9 mouse cellular contexts compared by ENCODE assay signal in the genomic region with DNA sequence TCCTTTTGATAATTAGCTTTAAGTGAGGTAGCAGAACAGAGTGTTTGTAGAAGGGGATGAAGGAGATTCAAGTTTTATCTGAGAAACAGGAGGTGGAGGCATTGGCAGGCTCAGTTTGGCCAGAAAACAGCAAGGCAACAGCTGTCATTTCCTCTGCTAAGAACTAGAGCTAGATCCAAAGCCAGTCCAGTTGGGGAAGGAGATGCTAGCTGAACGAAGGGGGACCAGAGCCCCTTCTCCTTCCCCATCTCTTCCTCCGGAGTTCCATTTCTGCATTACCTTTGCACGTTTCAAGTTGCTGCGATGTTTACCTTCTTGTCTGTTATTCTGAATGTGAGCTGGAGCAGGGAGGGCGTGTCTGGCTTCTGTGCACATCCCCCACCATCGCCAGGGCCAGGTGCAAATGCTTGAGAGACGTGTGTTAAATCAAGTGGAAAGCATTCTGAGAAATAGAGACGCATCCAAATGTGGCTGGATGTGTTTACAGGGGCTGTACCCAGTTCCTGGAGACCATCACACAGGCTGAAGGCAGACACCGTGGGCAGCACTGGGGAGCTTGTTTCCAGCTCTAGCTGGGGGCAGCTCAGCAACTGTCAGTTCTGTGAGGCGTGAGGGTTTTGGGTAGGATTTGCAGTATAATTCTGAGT.
DNase-seq lines count a peak whose midpoint lies in the region; ATAC-seq and TF ChIP-seq lines count a peak whose summit lies in the region.
"Had no signal": no experiment of that assay in that cellular context is flagged by ENCODE, and none has a peak within 500 bp of the region (broad histone marks: within the 10 kb centered on the region; RNA-seq: fewer than 3 reads in every experiment).

No protein-coding gene starts in this region.

- H3K9me3 ChIP-seq in forebrain, postnatal 0 days (ENCODE audit: low read length): no peaks in the 10 kb centered on the region
- no peaks in the 10 kb centered on the region for H3K9me3 ChIP-seq in stomach, embryonic 15.5 days
- H3K9me3 ChIP-seq: lung, embryonic 15.5 days had no signal

- peak; percentile 42; the same call in 1 of the 2 replicates for ATAC-seq in forebrain, postnatal 0 days
- no peak for ATAC-seq in stomach, embryonic 15.5 days (ENCODE audit: insufficient read depth, low FRiP score, low read depth)

- peaks cover 5% of the 10 kb centered on the region; the same call in 1 of the 2 replicates for H3K4me1 ChIP-seq in forebrain, postnatal 0 days (ENCODE audit: insufficient read depth)
- no peaks in the 10 kb centered on the region for H3K4me1 ChIP-seq in stomach, embryonic 15.5 days
- H3K4me1 ChIP-seq: lung, embryonic 15.5 days had no signal

- H3K27me3 ChIP-seq in forebrain, postnatal 0 days (ENCODE audit: insufficient read depth, low read length): no peaks in the 10 kb centered on the region
- H3K27me3 ChIP-seq in stomach, embryonic 15.5 days (replicated peaks): no peaks in the 10 kb centered on the region
- H3K27me3 ChIP-seq: lung, embryonic 15.5 days had no signal

- no peak overlapping the region for H3K4me3 ChIP-seq in forebrain, postnatal 0 days (ENCODE audit: low read depth, low read length)
- H3K4me3 ChIP-seq in stomach, embryonic 15.5 days (replicated peaks): no peak overlapping the region
- H3K4me3 ChIP-seq: lung, embryonic 15.5 days had no signal

- TF ChIP-seq CTCF in forebrain, postnatal 0 days (IDR thresholded peaks at IDR 0.05; ENCODE audit: low read depth): no peak

- DNase-seq in layer of hippocampus, adult 11-12 months (ENCODE audit: low spot score): peak; percentile 12
- DNase-seq in layer of hippocampus, adult 9-10 months (ENCODE audit: low spot score): no peak
- peak; percentile 61 for DNase-seq in brain, adult 2 months (ENCODE audit: low read depth, low spot score)
- no peak for DNase-seq in forebrain, postnatal 0 days
- no peak for DNase-seq in ovary, postnatal 36 days (ENCODE audit: low spot score)
- no peak for DNase-seq in cerebellum, adult 11 months
- no peak for DNase-seq in urinary bladder, adult 2 months (ENCODE audit: low spot score)

- WGBS in forebrain, postnatal 0 days: 21% methylated on average over 10 of the region's 10 CpGs
- 17% methylated on average over 10 of the region's 10 CpGs for WGBS in stomach, embryonic 15.5 days

- H3K27ac ChIP-seq in forebrain, postnatal 0 days (ENCODE audit: low read depth, low read length): peak overlapping the region; percentile 35; the same call in 1 of the 2 replicates
- no peak overlapping the region for H3K27ac ChIP-seq in stomach, embryonic 15.5 days
- H3K27ac ChIP-seq: lung, embryonic 15.5 days had no signal

- no peaks in the 10 kb centered on the region for H3K36me3 ChIP-seq in forebrain, postnatal 0 days (ENCODE audit: insufficient read depth)
- H3K36me3 ChIP-seq in stomach, embryonic 15.5 days: no peaks in the 10 kb centered on the region
- H3K36me3 ChIP-seq: lung, embryonic 15.5 days had no signal

- H3K9ac ChIP-seq in forebrain, postnatal 0 days: no peak overlapping the region
- H3K9ac ChIP-seq in stomach, embryonic 15.5 days: no peak overlapping the region
- H3K9ac ChIP-seq: lung, embryonic 15.5 days had no signal

- H3K4me2 ChIP-seq in forebrain, postnatal 0 days (ENCODE audit: low read depth): no peak overlapping the region; the same call in 1 of the 2 replicates
- H3K4me2 ChIP-seq in stomach, embryonic 15.5 days: peak overlapping the region; percentile 9; the same call in 1 of the 2 replicates
- H3K4me2 ChIP-seq: lung, embryonic 15.5 days had no signal

Comparison
In these comparisons a context has a peak if more than half of its experiments do, and no peak if none do; other contexts are left out.
1. DNase-seq: peak in layer of hippocampus, adult 11-12 months (single experiment) and brain, adult 2 months (single experiment); none in layer of hippocampus, adult 9-10 months (single experiment), forebrain, postnatal 0 days (single experiment), ovary, postnatal 36 days (single experiment), cerebellum, adult 11 months (single experiment) and urinary bladder, adult 2 months (single experiment).